Mouse (Mus musculus) liver, adult 2 months (tissue): ENCODE results near the gene Mea1.

Experiments used
- CTCF ChIP-seq: fragments of 200-500 bp; IDR thresholded peaks from 2 replicates; pipeline ENCODE4 v1.5.1; 2011; ENCODE audit warnings: low read depth, low read length, control low read depth
- POLR2A ChIP-seq: fragments of 200-500 bp; IDR thresholded peaks from 2 replicates; pipeline ENCODE4 v1.6.1; 2011; ENCODE audit warnings: low read length, control low read depth; ENCODE audit not compliant: insufficient read depth; ENCODE audit errors: extremely low read depth

- TF ChIP-seq POLR2A (peak; percentile 85; the same call in 1 of the 2 replicates), CTCF (no peak)
Measured at GRCm38 (mm10) chr17:46710959-46711597, 32.5 kb downstream of the Mea1 start, which contains the start of gene Pex6.
